In the genomic region with DNA sequence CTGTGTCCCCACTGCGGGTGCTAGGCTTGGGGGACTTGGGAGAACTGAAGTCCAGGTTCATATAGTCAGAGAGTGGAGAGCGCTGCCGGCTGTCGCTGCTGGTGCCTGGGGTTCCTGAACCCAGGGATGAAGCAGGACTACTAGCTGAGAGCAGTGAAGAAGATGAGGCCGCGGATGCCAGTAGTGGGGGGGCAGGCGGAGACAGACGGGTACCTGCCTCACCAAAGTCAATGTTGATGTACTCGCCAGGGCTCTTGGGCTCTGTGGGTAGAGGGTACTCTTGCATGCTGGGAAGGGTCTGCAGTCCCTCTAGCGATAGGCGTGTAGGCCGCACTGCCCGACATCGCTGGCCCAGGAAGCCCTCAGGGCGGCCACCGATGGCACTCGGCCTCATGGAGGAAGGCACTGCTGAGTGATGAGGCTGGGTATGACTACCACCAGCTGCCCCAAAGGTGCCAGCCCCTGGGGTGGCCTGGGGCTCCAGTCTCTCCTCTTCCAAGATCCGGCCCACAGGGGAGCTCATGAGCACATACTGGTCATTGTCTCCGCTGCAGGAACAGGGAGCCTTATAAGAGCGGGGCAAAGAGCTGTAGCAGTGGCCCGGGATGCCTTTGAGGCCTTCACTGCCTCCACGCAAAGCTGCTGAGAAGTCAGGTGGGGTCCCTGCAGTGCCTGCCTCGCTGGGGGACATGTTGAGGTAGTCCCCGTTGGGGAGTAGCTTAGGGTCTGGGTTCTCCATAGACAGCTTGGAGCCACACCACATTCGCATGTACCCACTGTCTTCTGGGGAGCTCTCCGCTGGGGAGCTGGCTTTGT, we compare ENCODE assay signal across 8 mouse cellular contexts. TPM values are rescaled to one million over a fixed set of nuclear protein-coding genes. Genes with fewer than 3 reads are reported as not detected.
DNase-seq lines count a peak whose midpoint lies in the region; ATAC-seq and TF ChIP-seq lines count a peak whose summit lies in the region.

No protein-coding gene starts in this region.

- H3K36me3 ChIP-seq in liver, postnatal 0 days (replicated peaks; ENCODE audit: insufficient read depth, low read length): peaks cover 32% of the 10 kb centered on the region

- 87% methylated on average over 26 of the region's 26 CpGs for whole genome bisulfite sequencing in lung, adult 2 months
- WGBS in cerebellum, adult 2 months: 64% methylated on average over 26 of the region's 26 CpGs
- 82% methylated on average over 26 of the region's 26 CpGs for WGBS in liver, postnatal 0 days (ENCODE audit: insufficient replicate concordance)

- no peak for ATAC-seq in liver, postnatal 0 days
- ATAC-seq in erythroid progenitor cell, adult 5-6 weeks (replicated peaks; ENCODE audit: low FRiP score, poor library complexity, severe bottlenecking): no peak

- H3K27ac ChIP-seq in cerebellum, adult 2 months (ENCODE audit: insufficient read depth, low read length): 0 out of 2 replicates have a peak overlapping the region, but pooled peaks have one; percentile 19
- peak overlapping the region; percentile 99 for H3K27ac ChIP-seq in liver, postnatal 0 days (ENCODE audit: low read depth)

- peak overlapping the region; percentile 82 for H3K4me2 ChIP-seq in liver, postnatal 0 days (ENCODE audit: low read depth, low read length)

- H3K9me3 ChIP-seq in liver, postnatal 0 days (ENCODE audit: low read length): no peaks in the 10 kb centered on the region

- no peak for TF ChIP-seq EP300 in liver, postnatal 0 days (IDR thresholded peaks at IDR 0.05; ENCODE audit: low read depth)

- peak; percentile 9; the same call in 1 of the 2 replicates for TF ChIP-seq POLR2A in lung, adult 2 months (IDR thresholded peaks at IDR 0.05; ENCODE audit: borderline replicate concordance, extremely low read depth, low read depth, low read length)
- TF ChIP-seq POLR2A in cerebellum, adult 2 months (IDR thresholded peaks at IDR 0.05; ENCODE audit: borderline replicate concordance, insufficient read depth, low read length): no peak

- H3K4me1 ChIP-seq in lung, adult 2 months (ENCODE audit: control insufficient read depth, insufficient read depth, low read length): peaks cover 16% of the 10 kb centered on the region; the same call in 1 of the 2 replicates
- H3K4me1 ChIP-seq in cerebellum, adult 2 months (ENCODE audit: control insufficient read depth, insufficient read depth, low read length): peaks cover 17% of the 10 kb centered on the region
- H3K4me1 ChIP-seq in liver, postnatal 0 days (ENCODE audit: insufficient read depth): peaks cover 32% of the 10 kb centered on the region

- H3K9ac ChIP-seq in liver, postnatal 0 days (replicated peaks): peak overlapping the region; percentile 90

- no peak overlapping the region for H3K4me3 ChIP-seq in lung, adult 2 months (replicated peaks; ENCODE audit: extremely low read depth, low read depth, low read length)
- H3K4me3 ChIP-seq in cerebellum, adult 2 months (replicated peaks; ENCODE audit: insufficient read depth, low read depth, low read length): peak overlapping the region; percentile 92
- H3K4me3 ChIP-seq in liver, postnatal 0 days (ENCODE audit: low read depth, low read length): peak overlapping the region; percentile 72

- no peaks in the 10 kb centered on the region for H3K27me3 ChIP-seq in cerebellum, adult 2 months (ENCODE audit: control insufficient read depth, insufficient read depth, low read length)
- no peaks in the 10 kb centered on the region for H3K27me3 ChIP-seq in liver, postnatal 0 days (ENCODE audit: insufficient read depth, low read length)

- TF ChIP-seq CTCF in lung, adult 2 months (IDR thresholded peaks at IDR 0.05; ENCODE audit: insufficient read depth, low read length): no peak
- no peak for TF ChIP-seq CTCF in cerebellum, adult 2 months (IDR thresholded peaks at IDR 0.05; ENCODE audit: borderline replicate concordance, insufficient read depth, low read depth, low read length)
- no peak for TF ChIP-seq CTCF in liver, postnatal 0 days (IDR thresholded peaks at IDR 0.05; ENCODE audit: low read depth)

- no peak for DNase-seq in lung, adult 2 months
- DNase-seq in lung, postnatal 25 days (ENCODE audit: low spot score): no peak
- peak; percentile 33 to 53 for DNase-seq in cerebellum, adult 2 months
- DNase-seq in heart, postnatal 10 days: peak; percentile 18 to 19
- no peak for DNase-seq in liver, postnatal 0 days
- no peak for DNase-seq in gastrocnemius, postnatal 14 days
- no peak for DNase-seq in right cerebral cortex, postnatal 4 days

- intact Hi-C loops in heart, postnatal 10 days (cut with DNase I): loop anchor here (5.0 kb wide), 3 partner anchors 123 to 353 kb away; no protein-coding TSS in a partner anchor
- intact Hi-C loops in gastrocnemius, postnatal 14 days (cut with DNase I; ENCODE audit: low total_unique reads): loop anchor here (5.0 to 10.0 kb wide), 3 partner anchors 169 to 428 kb away; no protein-coding TSS in a partner anchor

RNA-seq across cellular contexts. Expression of gene Irs2, which starts 2.6 kb away (rescaled TPM):
- 20.7 and 27.1 TPM in 2 replicates for polyA plus RNA-seq in lung, adult 2 months (2012; rRNA removed)
- polyA plus RNA-seq in cerebellum, adult 2 months (2012; rRNA removed): 26.2 and 27.3 TPM in 2 replicates
- 10 to 100 TPM; 17.7 to 22.0 TPM for total RNA-seq in heart, postnatal 10 days (2021)
- polyA plus RNA-seq in liver, postnatal 0 days (2015; fragmentation: Nextera tagmentation; extraction: Ambion mirVana): 4.4 and 5.7 TPM in 2 replicates
- 13.4 and 14.1 TPM in 2 replicates for total RNA-seq in erythroid progenitor cell, adult 5-6 weeks (2015; ENCODE audit: low replicate concordance)
- 6.8 and 9.2 TPM in 2 replicates for total RNA-seq in erythroid progenitor cell, adult 5-6 weeks (2017; ENCODE audit: low replicate concordance)
- total RNA-seq in gastrocnemius, postnatal 14 days (2021): 10 to 100 TPM in 1 of 2 experiments, 1 to 10 TPM in 1; 7.9 to 12.3 TPM

Comparison
In these comparisons a context has a peak if more than half of its experiments do, and no peak if none do; other contexts are left out.
1. DNase-seq: peak in cerebellum, adult 2 months (2 of 2) and heart, postnatal 10 days (2 of 2); none in lung, adult 2 months (single experiment), lung, postnatal 25 days (single experiment), liver, postnatal 0 days (single experiment), gastrocnemius, postnatal 14 days (single experiment) and right cerebral cortex, postnatal 4 days (single experiment).